Comparison of ENCODE assay signal across 10 mouse cellular contexts in genomic region chr8:125368341-125369035, GRCm38 (mm10).
DNase-seq lines count a peak whose midpoint lies in the region; ATAC-seq lines count a peak whose summit lies in the region.
"Had no signal": no experiment of that assay in that cellular context is flagged by ENCODE, and none has a peak within 500 bp of the region (broad histone marks: within the 10 kb centered on the region; RNA-seq: fewer than 3 reads in every experiment).

No protein-coding gene starts in this region.

- H3K4me1 ChIP-seq in embryonic facial prominence, embryonic 10.5 days: peaks cover 21% of the 10 kb centered on the region
- peaks cover 56% of the 10 kb centered on the region for H3K4me1 ChIP-seq in heart, embryonic 13.5 days
- peaks cover 24% of the 10 kb centered on the region for H3K4me1 ChIP-seq in kidney, embryonic 15.5 days

- H3K9me3 ChIP-seq in embryonic facial prominence, embryonic 10.5 days: no peaks in the 10 kb centered on the region
- H3K9me3 ChIP-seq in heart, embryonic 13.5 days: no peaks in the 10 kb centered on the region
- H3K9me3 ChIP-seq in kidney, embryonic 15.5 days (replicated peaks): no peaks in the 10 kb centered on the region
- H3K9me3 ChIP-seq: hindbrain, embryonic 15.5 days had no signal

- DNase-seq in adrenal gland, postnatal 10 days: peak; percentile 66
- no peak for DNase-seq in adrenal gland, adult 8-10 months
- no peak for DNase-seq in embryonic facial prominence, embryonic 10.5 days (ENCODE audit: low spot score)
- DNase-seq in embryo, embryonic 10 days (ENCODE audit: low spot score): no peak
- DNase-seq in layer of hippocampus, postnatal 10 days (ENCODE audit: low spot score in 2 of 2): no peak
- no peak for DNase-seq in layer of hippocampus, adult 9-10 months (ENCODE audit: low spot score)
- DNase-seq: cerebellum, postnatal 36 days had no signal

- 67% methylated on average over 4 of the region's 4 CpGs for WGBS in embryonic facial prominence, embryonic 10.5 days
- WGBS in heart, embryonic 13.5 days: 22% methylated on average over 4 of the region's 4 CpGs
- WGBS in kidney, embryonic 15.5 days: 23% methylated on average over 4 of the region's 4 CpGs

- peaks cover 26% of the 10 kb centered on the region for H3K27me3 ChIP-seq in embryonic facial prominence, embryonic 10.5 days (replicated peaks; ENCODE audit: low read depth, poor library complexity, severe bottlenecking)
- no peaks in the 10 kb centered on the region for H3K27me3 ChIP-seq in heart, embryonic 13.5 days (replicated peaks)
- no peaks in the 10 kb centered on the region for H3K27me3 ChIP-seq in kidney, embryonic 15.5 days
- H3K27me3 ChIP-seq: hindbrain, embryonic 15.5 days had no signal

- peak overlapping the region; percentile 11; the same call in 1 of the 2 replicates for H3K27ac ChIP-seq in embryonic facial prominence, embryonic 10.5 days (replicated peaks)
- peak overlapping the region; percentile 96 for H3K27ac ChIP-seq in heart, embryonic 13.5 days (replicated peaks)
- H3K27ac ChIP-seq in kidney, embryonic 15.5 days: no peak overlapping the region; the same call in 1 of the 2 replicates
- H3K27ac ChIP-seq: hindbrain, embryonic 15.5 days had no signal

- peak overlapping the region; percentile 33 for H3K9ac ChIP-seq in heart, embryonic 13.5 days
- H3K9ac ChIP-seq in kidney, embryonic 15.5 days: no peak overlapping the region
- H3K9ac ChIP-seq: hindbrain, embryonic 15.5 days had no signal

- no peak overlapping the region for H3K4me2 ChIP-seq in heart, embryonic 13.5 days
- no peak overlapping the region for H3K4me2 ChIP-seq in kidney, embryonic 15.5 days
- H3K4me2 ChIP-seq: hindbrain, embryonic 15.5 days had no signal

- peak; percentile 16; the same call in 1 of the 2 replicates for ATAC-seq in heart, embryonic 13.5 days (ENCODE audit: extremely low read depth, insufficient number of reproducible peaks, low FRiP score, low TSS enrichment)
- 0 out of 2 replicates have a peak, but pooled peaks have one; percentile 33 for ATAC-seq in kidney, embryonic 15.5 days (replicated peaks; ENCODE audit: low FRiP score)

- no peaks in the 10 kb centered on the region for H3K36me3 ChIP-seq in embryonic facial prominence, embryonic 10.5 days (replicated peaks)
- no peaks in the 10 kb centered on the region for H3K36me3 ChIP-seq in heart, embryonic 13.5 days
- no peaks in the 10 kb centered on the region for H3K36me3 ChIP-seq in kidney, embryonic 15.5 days
- H3K36me3 ChIP-seq: hindbrain, embryonic 15.5 days had no signal

- H3K4me3 ChIP-seq in embryonic facial prominence, embryonic 10.5 days: no peak overlapping the region
- no peak overlapping the region for H3K4me3 ChIP-seq in heart, embryonic 13.5 days
- no peak overlapping the region for H3K4me3 ChIP-seq in kidney, embryonic 15.5 days (replicated peaks)
- H3K4me3 ChIP-seq: hindbrain, embryonic 15.5 days had no signal
